Mouse (Mus musculus) thymus, adult 2 months (tissue): ENCODE measurements around the gene Kif13a.

Experiments
- CTCF ChIP-seq: fragments of 200-500 bp; IDR thresholded peaks from 2 replicates; pipeline ENCODE4 v1.5.1; 2012; ENCODE audit warnings: mild to moderate bottlenecking, control low read depth, low read length, moderate library complexity, borderline replicate concordance; ENCODE audit not compliant: control insufficient read depth, poor library complexity, insufficient read depth; ENCODE audit errors: extremely low read depth
- POLR2A ChIP-seq: fragments of 200-500 bp; IDR thresholded peaks from 2 replicates; pipeline ENCODE4 v1.6.1; 2012; ENCODE audit warnings: mild to moderate bottlenecking, low read length, control low read depth, moderate library complexity; ENCODE audit not compliant: control insufficient read depth, poor library complexity, insufficient read depth; ENCODE audit errors: extremely low read depth

DNA sequence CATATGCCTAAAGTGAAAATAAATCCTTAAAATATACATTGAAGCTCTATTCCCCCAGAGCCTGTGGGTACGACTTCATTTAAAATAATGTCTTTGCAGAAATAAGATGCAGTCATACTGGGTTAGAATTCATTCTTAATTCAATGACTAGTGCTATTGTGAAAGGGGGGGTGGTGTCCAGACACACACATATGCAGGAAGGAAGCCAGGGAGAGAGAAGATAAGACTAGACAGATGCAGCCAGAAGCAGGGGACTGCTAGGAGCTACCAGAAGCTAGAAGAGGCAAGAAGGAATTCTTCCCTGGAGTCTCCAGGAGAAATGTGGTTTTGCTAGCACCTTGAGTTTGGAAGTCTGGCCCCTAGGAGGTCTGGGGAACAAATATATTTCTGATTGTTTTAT is 2.4 kb upstream of the Kif13a start:
- TF ChIP-seq CTCF (no peak), POLR2A (no peak)
